Mouse (Mus musculus) forebrain, embryonic 10.5 days (tissue): Measurements from ENCODE around the gene Nol3. TPM values are rescaled to one million over a fixed set of nuclear protein-coding genes. Genes with fewer than 3 reads are reported as not detected.
"Not testable (repeated sequence)": the region's sequence is repeated elsewhere in the genome, so short reads cannot be mapped to it uniquely, and the experiment has no call there.

Source experiments
- DNase-seq: peaks from one replicate; pipeline ENCODE4 v3.0.0-alpha.2; 2017; ENCODE audit warnings: low spot score; ENCODE audit errors: extremely low spot score
- H3K27ac ChIP-seq: fragments of 300-500 bp; sonication (generic); 2 replicates; pipeline ENCODE4 v1.5.1; 2016; ENCODE audit warnings: mild to moderate bottlenecking
- H3K27me3 ChIP-seq: fragments of 300-500 bp; sonication (generic); 2 replicates; pipeline ENCODE4 v1.6.1; 2016; ENCODE audit warnings: mild to moderate bottlenecking; ENCODE audit not compliant: poor library complexity, severe bottlenecking
- H3K36me3 ChIP-seq: fragments of 300-500 bp; sonication (generic); replicated peaks from 2 replicates; pipeline ENCODE4 v1.6.1; 2016; ENCODE audit warnings: mild to moderate bottlenecking, moderate library complexity
- H3K4me1 ChIP-seq: fragments of 300-500 bp; sonication (generic); 2 replicates; pipeline ENCODE4 v1.6.1; 2016
- H3K4me3 ChIP-seq: fragments of 300-500 bp; sonication (generic); 2 replicates; pipeline ENCODE4 v1.5.1; 2016; ENCODE audit warnings: mild to moderate bottlenecking, moderate library complexity
- H3K9me3 ChIP-seq: fragments of 300-500 bp; sonication (generic); 2 replicates; pipeline ENCODE4 v1.6.1; 2016; ENCODE audit warnings: mild to moderate bottlenecking, moderate library complexity
- WGBS: fragments of 180-500 bp; shearing (Covaris S2); methylation state at CpG from one replicate; pipeline ENCODE4 v1.1.7; 2016; 5-methylcytosine and 5-hydroxymethylcytosine counted together
- polyA plus RNA-seq: library from polyadenylated mRNA; unstranded; fragments of >200 nt; fragmentation: Nextera tagmentation; extraction: Ambion mirVana; gene quantifications from 2 replicates; pipeline ENCODE4 v1.2.1, GENCODE M21; 2016

Nol3 gene
- polyA plus RNA-seq, 1 experiment from 2014 or later: 0.99 TPM

- H3K4me3 ChIP-seq: no peak overlapping the region
- H3K27me3 ChIP-seq: peaks cover 67% of the 10 kb centered on the region
- no peaks in the 10 kb centered on the region for H3K9me3 ChIP-seq
- peaks cover 40% of the 10 kb centered on the region for H3K36me3 ChIP-seq
- H3K27ac ChIP-seq: no peak overlapping the region
- 54% methylated on average over 12 of the region's 12 CpGs for WGBS
- no peak for DNase-seq
- H3K4me1 ChIP-seq: peaks cover 32% of the 10 kb centered on the region
Observed at GRCm38 (mm10) chr8:105285514-105285913, 9.6 kb downstream of the Nol3 start.

DNA sequence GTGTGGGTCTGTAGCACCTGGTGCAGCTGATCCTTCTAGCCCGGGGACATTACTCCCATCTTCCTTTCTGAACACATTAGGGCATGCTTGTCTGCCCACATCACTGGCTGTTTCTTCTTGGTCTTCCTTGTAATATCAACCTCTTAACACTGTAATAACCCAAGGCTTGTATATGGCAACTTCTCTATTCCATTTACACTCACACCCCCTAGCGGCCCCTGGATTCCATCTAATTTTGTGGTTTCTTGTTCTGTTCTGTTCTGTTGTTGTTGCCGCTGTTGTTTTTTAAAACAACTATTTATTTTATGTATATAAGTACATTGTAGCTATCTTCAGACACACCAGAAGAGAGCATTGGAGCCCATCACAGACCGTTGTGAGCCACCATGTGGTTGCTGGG lies 11.0 kb downstream of the Nol3 start:
- Histone ChIP-seq H3K9me3 (no peaks in the 10 kb centered on the region), H3K27me3 (peaks cover 63% of the 10 kb centered on the region)
- WGBS: 91% methylated on average over 4 of the region's 4 CpGs

GRCm38 (mm10) chr8:105288231-105288630 lies 12.3 kb downstream of the Nol3 start:
- Histone ChIP-seq H3K36me3 (peaks cover 20% of the 10 kb centered on the region), H3K27ac (peak overlapping the region; percentile 96; the same call in 1 of the 2 replicates), H3K4me1 (peaks cover 35% of the 10 kb centered on the region), H3K9me3 (no peaks in the 10 kb centered on the region), H3K27me3 (peaks cover 55% of the 10 kb centered on the region), H3K4me3 (peak overlapping the region; percentile 65)
- no peak for DNase-seq
- 91% methylated on average over 5 of the region's 5 CpGs for WGBS

More for the DNA sequence above, 11.0 kb downstream of the Nol3 start:
- Histone ChIP-seq H3K27ac (no peak overlapping the region), H3K4me3 (no peak overlapping the region), H3K4me1 (peaks cover 37% of the 10 kb centered on the region), H3K36me3 (peaks cover 34% of the 10 kb centered on the region)
- DNase-seq: no peak

- under 1% methylated on average over 53 of the region's 53 CpGs for WGBS
- DNase-seq: peak; percentile 93
- Histone ChIP-seq H3K4me1 (peaks cover 35% of the 10 kb centered on the region), H3K4me3 (peak overlapping the region; percentile 65), H3K27ac (peak overlapping the region; percentile 96), H3K27me3 (peaks cover 54% of the 10 kb centered on the region), H3K36me3 (peaks cover 15% of the 10 kb centered on the region), H3K9me3 (no peaks in the 10 kb centered on the region)
Observed at GRCm38 (mm10) chr8:105288958-105289732, 13.2 kb downstream of the Nol3 start.

GRCm38 (mm10) chr8:105289805-105290460 lies 14.0 kb downstream of the Nol3 start, which contains the start of gene 4931428F04Rik:
TSS of gene 4931428F04Rik (minus strand) at chr8:105289864.
- H3K4me1 ChIP-seq: peaks cover 35% of the 10 kb centered on the region
- H3K9me3 ChIP-seq: no peaks in the 10 kb centered on the region
- DNase-seq: peak; percentile 58
- H3K36me3 ChIP-seq: peaks cover 8% of the 10 kb centered on the region
- 2% methylated on average over 43 of the region's 43 CpGs for WGBS
- peak within 1 kb of the TSS; percentile 65 for H3K4me3 ChIP-seq
- peak within 1 kb of the TSS; percentile 96 for H3K27ac ChIP-seq
- H3K27me3 ChIP-seq: peaks cover 47% of the 10 kb centered on the region

- WGBS: 6% methylated on average over 31 of the region's 31 CpGs
- peak overlapping the region; percentile 65 for H3K4me3 ChIP-seq
- no peak overlapping the region for H3K27ac ChIP-seq
- peaks cover 35% of the 10 kb centered on the region for H3K4me1 ChIP-seq
- H3K27me3 ChIP-seq: peaks cover 39% of the 10 kb centered on the region
- peak; percentile 89 for DNase-seq
- no peaks in the 10 kb centered on the region for H3K9me3 ChIP-seq
- 0 out of 2 replicates have a peak, but pooled peaks cover under 1% of the 10 kb centered on the region for H3K36me3 ChIP-seq
Observed at GRCm38 (mm10) chr8:105290554-105291314, 14.8 kb downstream of the Nol3 start.

- H3K27me3 ChIP-seq: peaks cover 37% of the 10 kb centered on the region
- H3K4me3 ChIP-seq: peak overlapping the region; percentile 65; the same call in 1 of the 2 replicates
- H3K27ac ChIP-seq, H3K36me3 ChIP-seq, DNase-seq, H3K9me3 ChIP-seq: not testable (repeated sequence)
- H3K4me1 ChIP-seq: peaks cover 35% of the 10 kb centered on the region
- 91% methylated on average over 8 of the region's 8 CpGs for WGBS
Observed at GRCm38 (mm10) chr8:105291364-105291763, 15.4 kb downstream of the Nol3 start.

- not testable (repeated sequence) for H3K4me3 ChIP-seq, DNase-seq, H3K9me3 ChIP-seq, H3K36me3 ChIP-seq, H3K27ac ChIP-seq
- H3K27me3 ChIP-seq: peaks cover 34% of the 10 kb centered on the region
- 70% methylated on average over 3 of the region's 3 CpGs for WGBS
- peaks cover 37% of the 10 kb centered on the region for H3K4me1 ChIP-seq
Observed at GRCm38 (mm10) chr8:105291802-105292201, 15.9 kb downstream of the Nol3 start.

- no peak overlapping the region for H3K4me3 ChIP-seq
- no peaks in the 10 kb centered on the region for H3K36me3 ChIP-seq
- H3K27ac ChIP-seq: no peak overlapping the region
- peaks cover 34% of the 10 kb centered on the region for H3K27me3 ChIP-seq
- no peaks in the 10 kb centered on the region for H3K9me3 ChIP-seq
- no peak for DNase-seq
- WGBS: 89% methylated on average over 7 of the region's 7 CpGs
- peaks cover 43% of the 10 kb centered on the region for H3K4me1 ChIP-seq
Observed at GRCm38 (mm10) chr8:105292471-105292870, 16.5 kb downstream of the Nol3 start.

GRCm38 (mm10) chr8:105293405-105293804 lies 17.5 kb downstream of the Nol3 start:
- DNase-seq: no peak
- peaks cover 34% of the 10 kb centered on the region for H3K27me3 ChIP-seq

DNA sequence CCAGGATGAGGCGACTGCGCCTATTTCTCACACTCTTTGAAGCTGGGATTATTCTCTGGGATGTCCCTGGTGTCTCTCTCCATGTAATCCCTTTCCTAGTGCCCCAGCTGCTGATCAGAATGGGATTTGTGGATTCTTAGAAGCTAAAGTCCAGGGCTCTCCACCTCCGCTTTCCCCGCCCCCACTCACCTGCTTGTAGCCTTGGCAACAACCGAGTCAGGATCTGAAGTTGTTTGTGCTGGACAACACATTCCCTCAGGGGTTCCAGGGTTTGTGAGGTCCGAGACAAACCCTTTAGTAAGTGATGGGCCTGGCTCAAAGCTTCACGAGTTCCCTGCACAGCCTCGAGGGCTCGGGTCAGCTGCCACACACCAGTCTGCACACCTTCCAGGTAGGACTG lies 18.8 kb downstream of the Nol3 start:
- Histone ChIP-seq H3K9me3 (no peaks in the 10 kb centered on the region), H3K4me3 (peak overlapping the region; percentile 29; the same call in 1 of the 2 replicates), H3K36me3 (peaks cover 15% of the 10 kb centered on the region), H3K4me1 (peaks cover 39% of the 10 kb centered on the region), H3K27me3 (peaks cover 30% of the 10 kb centered on the region), H3K27ac (no peak overlapping the region)
- no peak for DNase-seq
- WGBS: 68% methylated on average over 9 of the region's 9 CpGs

More at GRCm38 (mm10) chr8:105293405-105293804, 17.5 kb downstream of the Nol3 start:
- H3K9me3 ChIP-seq: no peaks in the 10 kb centered on the region
- H3K36me3 ChIP-seq: peaks cover 2% of the 10 kb centered on the region
- no peak overlapping the region for H3K4me3 ChIP-seq
- WGBS: 72% methylated on average over 19 of the region's 19 CpGs
- H3K27ac ChIP-seq: no peak overlapping the region
- H3K4me1 ChIP-seq: peaks cover 42% of the 10 kb centered on the region

DNA sequence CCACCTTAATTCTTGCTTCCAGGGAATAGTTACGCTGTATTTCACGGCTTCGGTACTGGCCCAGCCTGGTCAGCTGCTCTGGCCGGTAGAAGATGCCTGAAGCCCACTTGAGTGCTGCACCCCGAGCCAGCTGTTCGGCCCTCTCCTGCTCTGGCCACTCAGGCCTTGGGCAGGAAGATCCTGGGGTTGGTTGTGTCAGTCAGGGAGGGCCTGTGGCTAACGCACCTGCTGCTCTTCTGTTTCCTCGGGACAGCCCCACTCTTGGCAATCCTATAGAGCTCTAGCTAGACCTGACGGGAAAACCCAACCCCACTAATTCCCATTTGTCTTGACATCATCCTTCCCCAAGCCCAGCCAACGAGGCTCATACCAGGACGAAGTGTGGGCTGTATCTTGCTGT lies 19.3 kb downstream of the Nol3 start:
- no peaks in the 10 kb centered on the region for H3K9me3 ChIP-seq
- peak overlapping the region; percentile 29 for H3K4me3 ChIP-seq
- DNase-seq: no peak
- peaks cover 20% of the 10 kb centered on the region for H3K36me3 ChIP-seq
- H3K4me1 ChIP-seq: peaks cover 34% of the 10 kb centered on the region
- 70% methylated on average over 11 of the region's 11 CpGs for WGBS
- H3K27me3 ChIP-seq: peaks cover 25% of the 10 kb centered on the region
- H3K27ac ChIP-seq: no peak overlapping the region
